In genomic region chr3:146611261-146611660, GRCm38 (mm10) we compare ENCODE assay signal across 30 mouse cellular contexts. TPM values are rescaled to one million over a fixed set of nuclear protein-coding genes. Genes with fewer than 3 reads are reported as not detected.
"Had no signal": no experiment of that assay in that cellular context is flagged by ENCODE, and none has a peak within 500 bp of the region (broad histone marks: within the 10 kb centered on the region; RNA-seq: fewer than 3 reads in every experiment).

No protein-coding gene starts in this region.

- H3K9me3 ChIP-seq: limb, embryonic 10.5 days; limb, embryonic 13.5 days; megakaryocyte, embryonic 14.5 days; midbrain, embryonic 10.5 days had no signal

- H3K9ac ChIP-seq: limb, embryonic 13.5 days; liver, embryonic 14.5 days; liver, postnatal 0 days; lung, embryonic 14.5 days had no signal

- H3K27me3 ChIP-seq: limb, embryonic 13.5 days had no signal

- H3K4me3 ChIP-seq: limb, embryonic 10.5 days; limb, embryonic 13.5 days; megakaryocyte, embryonic 14.5 days; midbrain, embryonic 10.5 days had no signal

- DNase-seq: kidney, adult 2 months; kidney, postnatal 36 days; layer of hippocampus, postnatal 36 days; liver; liver, postnatal 0 days; lung, embryonic 14.5 days; lung, postnatal 10 days; lung, postnatal 36 days; midbrain, embryonic 14.5 days; right cerebral cortex, adult 18-20 months; right cerebral cortex, postnatal 14 days; right cerebral cortex, postnatal 4 days; thymus, adult 2 months; thymus, postnatal 14 days; thymus, postnatal 4 days had no signal

- H3K4me1 ChIP-seq: limb, embryonic 10.5 days; limb, embryonic 13.5 days had no signal

- H3K4me2 ChIP-seq: limb, embryonic 13.5 days; lung, embryonic 14.5 days had no signal

- ATAC-seq: liver, postnatal 0 days had no signal

- H3K27ac ChIP-seq: limb, embryonic 10.5 days; limb, embryonic 13.5 days; liver, embryonic 14.5 days; midbrain, embryonic 10.5 days; stomach, postnatal 0 days had no signal

- H3K36me3 ChIP-seq: limb, embryonic 10.5 days; limb, embryonic 13.5 days; midbrain, embryonic 10.5 days had no signal

RNA-seq across cellular contexts. Expression of gene Dnase2b, which starts 4.1 kb away (rescaled TPM):
- total RNA-seq: layer of hippocampus, adult 8-10 months; layer of hippocampus, postnatal 10 days; layer of hippocampus, postnatal 36 days; left cerebral cortex, adult 8-10 months; left cerebral cortex, postnatal 14 days; midbrain, postnatal 0 days had no signal
- polyA plus RNA-seq: kidney, adult 2 months; kidney, embryonic 14.5 days; limb, embryonic 13.5 days; lung, embryonic 14.5 days; midbrain, embryonic 10.5 days; midbrain, embryonic 14.5 days; midbrain, postnatal 0 days; neural tube, embryonic 11.5 days; neural tube, embryonic 14.5 days; stomach, embryonic 14.5 days; stomach, postnatal 0 days; thymus, adult 2 months had no signal

RNA-seq across cellular contexts. Expression of gene 4930503B20Rik, which starts 39.9 kb away (rescaled TPM):
- total RNA-seq: layer of hippocampus, postnatal 10 days; layer of hippocampus, postnatal 36 days; left cerebral cortex, adult 8-10 months; midbrain, postnatal 0 days had no signal
- polyA plus RNA-seq: kidney, adult 2 months; kidney, embryonic 14.5 days; limb, embryonic 10.5 days; limb, embryonic 13.5 days; liver, embryonic 14.5 days; liver, postnatal 0 days; lung, embryonic 14.5 days; midbrain, embryonic 10.5 days; midbrain, embryonic 14.5 days; midbrain, postnatal 0 days; neural tube, embryonic 11.5 days; neural tube, embryonic 14.5 days; stomach, embryonic 14.5 days; stomach, postnatal 0 days had no signal

RNA-seq across cellular contexts. Expression of gene Uox, which starts 41.0 kb away (rescaled TPM):
- total RNA-seq: midbrain, postnatal 0 days had no signal
- polyA plus RNA-seq: kidney, adult 2 months; kidney, embryonic 14.5 days; limb, embryonic 10.5 days; lung, embryonic 14.5 days; midbrain, embryonic 10.5 days; midbrain, embryonic 14.5 days; neural tube, embryonic 11.5 days; neural tube, embryonic 14.5 days; stomach, embryonic 14.5 days had no signal
